Mouse (Mus musculus): ENCODE data around the gene Adamts5. TPM values are rescaled to one million over a fixed set of nuclear protein-coding genes. Genes with fewer than 3 reads are reported as not detected.

The Adamts5 gene
- polyA plus RNA-seq (2016; fragmentation: Nextera tagmentation; extraction: Ambion mirVana) = 1.1 and 1.7 TPM in 2 replicates

DNA sequence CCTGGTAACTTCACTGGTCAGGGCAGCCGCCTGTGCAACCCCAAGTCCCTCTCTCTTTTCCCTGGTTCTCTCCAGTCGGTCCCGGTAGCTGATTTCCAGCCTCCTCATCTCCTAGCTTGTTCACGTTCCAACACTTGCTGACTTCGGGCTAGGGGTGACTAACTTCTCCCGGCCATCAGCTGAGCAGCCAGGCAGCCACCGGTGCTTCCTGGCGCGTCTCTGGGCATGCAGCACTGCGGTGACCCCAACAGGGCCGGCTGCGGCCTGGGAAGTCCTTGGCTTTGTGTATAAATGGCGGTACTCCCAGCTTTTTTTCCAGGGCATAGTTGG is at the start of gene Adamts5:
Adamts5 (minus strand) TSS at position 248 of the 330 bp plus-strand sequence.
- WGBS = 5% methylated on average over 13 of the region's 13 CpGs
- H3K27me3 ChIP-seq (ENCODE audit: insufficient read depth, poor library complexity, severe bottlenecking) = peaks cover 23% of the 10 kb centered on the region
- no peak for DNase-seq (ENCODE audit: low spot score)
- H3K9me3 ChIP-seq = no peaks in the 10 kb centered on the region
- no peaks in the 10 kb centered on the region for H3K36me3 ChIP-seq
- H3K4me3 ChIP-seq = peak within 1 kb of the TSS; percentile 71
- peaks cover 15% of the 10 kb centered on the region for H3K4me1 ChIP-seq
- peak within 1 kb of the TSS; percentile 80 for H3K27ac ChIP-seq

GRCm38 (mm10) chr16:85950356-85950755 is 48.7 kb upstream of the Adamts5 start:
- H3K27me3 ChIP-seq (ENCODE audit: insufficient read depth, poor library complexity, severe bottlenecking) = no peaks in the 10 kb centered on the region
- H3K4me1 ChIP-seq = no peaks in the 10 kb centered on the region
- WGBS = 73% methylated on average over 2 of the region's 2 CpGs
- no peak overlapping the region for H3K27ac ChIP-seq
- H3K9me3 ChIP-seq = no peaks in the 10 kb centered on the region
- H3K36me3 ChIP-seq = no peaks in the 10 kb centered on the region
- H3K4me3 ChIP-seq = no peak overlapping the region
- DNase-seq (ENCODE audit: low spot score) = no peak

GRCm38 (mm10) chr16:85926004-85926403 is 24.4 kb upstream of the Adamts5 start:
- no peak overlapping the region for H3K27ac ChIP-seq
- H3K9me3 ChIP-seq = no peaks in the 10 kb centered on the region
- H3K4me3 ChIP-seq = no peak overlapping the region
- no peaks in the 10 kb centered on the region for H3K4me1 ChIP-seq
- WGBS = 88% methylated on average over 5 of the region's 5 CpGs
- DNase-seq (ENCODE audit: low spot score) = no peak
- H3K36me3 ChIP-seq = no peaks in the 10 kb centered on the region
- no peaks in the 10 kb centered on the region for H3K27me3 ChIP-seq (ENCODE audit: insufficient read depth, poor library complexity, severe bottlenecking)

- H3K27ac ChIP-seq = no peak overlapping the region
- no peaks in the 10 kb centered on the region for H3K4me1 ChIP-seq
- no peaks in the 10 kb centered on the region for H3K36me3 ChIP-seq
- WGBS = 67% methylated on average over 1 of the region's 1 CpGs
- DNase-seq (ENCODE audit: low spot score) = no peak
- H3K27me3 ChIP-seq (ENCODE audit: insufficient read depth, poor library complexity, severe bottlenecking) = no peaks in the 10 kb centered on the region
- no peak overlapping the region for H3K4me3 ChIP-seq
- no peaks in the 10 kb centered on the region for H3K9me3 ChIP-seq
Measured at GRCm38 (mm10) chr16:85922454-85922853, 20.8 kb upstream of the Adamts5 start.

- DNase-seq (ENCODE audit: low spot score) = no peak
- Histone ChIP-seq H3K4me1 (no peaks in the 10 kb centered on the region), H3K36me3 (no peaks in the 10 kb centered on the region), H3K4me3 (no peak overlapping the region), H3K9me3 (no peaks in the 10 kb centered on the region), H3K27me3 (ENCODE audit: insufficient read depth, poor library complexity, severe bottlenecking) (no peaks in the 10 kb centered on the region), H3K27ac (no peak overlapping the region)
- WGBS = 81% methylated on average over 4 of the region's 4 CpGs
Measured at GRCm38 (mm10) chr16:85920122-85920521, 18.5 kb upstream of the Adamts5 start.

DNA sequence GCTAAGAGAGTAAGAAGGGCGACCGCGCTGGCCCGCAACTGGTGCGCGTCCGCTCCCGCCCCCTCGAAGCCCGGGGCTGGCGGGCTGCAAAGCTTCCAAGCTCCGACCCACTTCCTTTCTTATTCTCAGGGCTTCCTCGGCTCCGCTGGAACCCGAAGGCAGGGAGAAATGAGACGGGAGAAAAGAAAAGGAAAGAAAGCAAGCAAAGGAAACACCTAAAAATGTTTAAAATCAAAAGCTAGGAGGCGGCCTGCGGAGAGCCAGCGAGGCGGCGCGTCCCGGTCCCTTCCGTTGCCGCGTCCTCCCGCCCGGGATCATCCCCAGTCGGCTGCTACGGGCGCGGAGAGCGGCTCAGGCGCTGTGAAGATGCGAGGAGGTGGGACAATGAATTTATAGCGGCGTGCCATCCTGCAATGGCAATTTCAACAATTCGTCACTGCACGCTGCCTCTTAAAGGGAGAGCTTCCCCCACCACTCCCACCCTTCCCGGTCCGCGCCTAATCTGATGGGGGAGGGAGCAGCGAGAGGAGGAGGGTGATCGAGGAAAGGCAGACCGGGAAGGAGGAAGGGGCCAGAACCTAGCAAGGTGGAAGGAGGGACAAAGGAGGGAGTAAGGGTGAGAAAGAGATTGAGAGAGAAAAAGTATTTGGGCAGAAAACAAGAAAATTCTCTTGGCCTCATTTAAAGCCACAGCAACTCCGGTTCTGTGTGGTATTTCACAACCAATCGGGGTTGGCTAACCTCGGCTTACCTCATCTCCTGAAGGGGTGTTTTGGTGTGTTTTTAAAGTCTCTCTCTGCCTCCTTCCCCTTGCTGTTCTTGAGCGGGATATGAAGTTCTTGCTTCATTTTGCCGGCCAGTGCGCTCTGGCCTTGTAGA is 687 bp downstream of the Adamts5 start:
- Histone ChIP-seq H3K4me3 (peak overlapping the region; percentile 71), H3K27ac (peak overlapping the region; percentile 80), H3K27me3 (ENCODE audit: insufficient read depth, poor library complexity, severe bottlenecking) (peaks cover 23% of the 10 kb centered on the region), H3K4me1 (peaks cover 15% of the 10 kb centered on the region), H3K9me3 (no peaks in the 10 kb centered on the region), H3K36me3 (no peaks in the 10 kb centered on the region)
- WGBS = under 1% methylated on average over 51 of the region's 51 CpGs
- DNase-seq (ENCODE audit: low spot score) = peak; percentile 78

DNA sequence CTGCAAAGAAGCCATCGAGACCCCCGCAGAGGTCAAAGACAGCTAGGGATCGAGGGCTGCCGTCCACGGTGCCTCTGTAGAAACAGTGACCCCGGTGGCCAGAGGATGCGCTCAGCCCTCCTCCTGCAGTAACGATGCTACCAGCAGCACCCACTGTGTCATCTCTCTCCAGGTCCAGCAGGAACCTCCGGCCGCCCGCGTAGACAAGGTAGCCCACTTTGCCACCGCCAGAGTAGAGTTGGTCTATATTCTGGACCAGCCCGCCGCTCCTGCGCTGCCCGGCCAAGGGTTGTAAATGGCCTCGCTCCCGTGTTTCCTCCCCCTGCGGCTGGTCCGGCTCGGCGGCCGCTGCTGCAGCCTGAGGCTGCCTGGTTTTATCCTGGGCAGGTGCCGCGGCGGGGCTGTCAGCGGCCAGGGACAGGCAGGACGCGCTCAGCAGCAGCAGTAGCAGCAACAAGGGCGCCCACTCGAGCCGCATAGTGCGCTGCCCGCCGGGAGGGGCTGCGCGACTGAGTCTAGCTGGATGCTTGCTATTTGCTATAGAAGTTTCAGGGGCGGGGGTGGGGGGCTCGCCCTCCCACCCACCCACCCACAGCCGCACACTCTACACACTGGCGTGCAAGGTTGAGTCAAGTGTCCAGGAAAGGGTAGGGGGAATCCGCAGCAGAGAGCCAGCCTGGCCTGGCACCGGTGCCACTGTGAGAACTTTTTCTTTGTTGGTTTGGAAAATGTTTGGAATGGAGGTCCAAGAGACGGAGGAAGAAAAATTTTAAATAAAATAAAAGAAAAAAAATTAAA is 1.6 kb downstream of the Adamts5 start:
- peak; percentile 79 for DNase-seq (ENCODE audit: low spot score)
- Histone ChIP-seq H3K27me3 (ENCODE audit: insufficient read depth, poor library complexity, severe bottlenecking) (peaks cover 23% of the 10 kb centered on the region), H3K9me3 (no peaks in the 10 kb centered on the region), H3K4me3 (peak overlapping the region; percentile 71), H3K27ac (peak overlapping the region; percentile 80), H3K36me3 (no peaks in the 10 kb centered on the region), H3K4me1 (peaks cover 15% of the 10 kb centered on the region)
- WGBS = 1% methylated on average over 45 of the region's 45 CpGs

- Histone ChIP-seq H3K27me3 (ENCODE audit: insufficient read depth, poor library complexity, severe bottlenecking) (peaks cover 23% of the 10 kb centered on the region), H3K4me1 (peaks cover 15% of the 10 kb centered on the region), H3K4me3 (peak overlapping the region; percentile 71), H3K9me3 (no peaks in the 10 kb centered on the region), H3K36me3 (no peaks in the 10 kb centered on the region), H3K27ac (0 out of 2 replicates have a peak overlapping the region, but pooled peaks have one; percentile 80)
- peak; percentile 77 for DNase-seq (ENCODE audit: low spot score)
- 17% methylated on average over 25 of the region's 25 CpGs for WGBS
Measured at GRCm38 (mm10) chr16:85899301-85899721, 2.3 kb downstream of the Adamts5 start.

DNA sequence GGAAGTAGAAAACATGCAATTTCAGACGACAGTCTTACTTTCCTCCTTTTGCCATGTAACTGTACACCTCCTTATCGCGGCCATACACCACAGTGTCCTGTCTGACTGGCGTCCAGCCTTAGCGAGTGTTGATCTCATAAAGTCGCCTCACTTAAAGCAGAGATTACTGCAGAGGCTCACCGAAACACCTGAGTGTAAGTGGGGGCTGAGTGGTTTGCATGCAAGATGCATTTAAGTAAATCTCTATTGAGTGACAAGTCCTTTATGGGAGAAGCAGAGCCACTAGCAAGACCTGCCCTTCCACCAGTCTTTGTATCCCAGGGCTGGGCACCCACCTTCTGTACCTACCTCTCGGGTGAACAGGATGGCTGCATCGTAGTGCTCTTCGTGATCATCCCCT is 2.8 kb downstream of the Adamts5 start:
- no peak overlapping the region for H3K27ac ChIP-seq
- no peak for DNase-seq (ENCODE audit: low spot score)
- peak overlapping the region; percentile 71 for H3K4me3 ChIP-seq
- H3K4me1 ChIP-seq = peaks cover 15% of the 10 kb centered on the region
- no peaks in the 10 kb centered on the region for H3K36me3 ChIP-seq
- peaks cover 23% of the 10 kb centered on the region for H3K27me3 ChIP-seq (ENCODE audit: insufficient read depth, poor library complexity, severe bottlenecking)
- 62% methylated on average over 10 of the region's 10 CpGs for WGBS
- H3K9me3 ChIP-seq = no peaks in the 10 kb centered on the region

DNA sequence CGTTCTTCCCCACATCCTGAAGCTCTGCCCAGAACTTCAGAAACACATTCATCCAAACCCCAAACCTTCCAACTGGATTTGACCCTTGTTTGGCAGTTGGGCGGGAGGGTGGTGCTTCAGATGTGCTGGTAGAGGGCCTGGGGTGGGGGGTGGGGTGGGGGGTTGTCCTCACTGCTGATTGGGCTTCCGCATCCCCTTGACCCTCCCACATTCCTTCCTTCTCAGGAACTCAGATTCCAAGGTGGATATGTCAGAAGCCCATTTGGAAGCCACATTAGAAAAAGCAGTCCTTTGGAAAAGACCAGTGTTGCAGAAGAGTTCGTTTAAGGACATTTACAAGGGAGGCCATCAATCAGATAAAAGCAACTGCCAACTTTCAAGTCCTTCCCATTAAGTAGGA is 3.2 kb downstream of the Adamts5 start:
- Histone ChIP-seq H3K9me3 (no peaks in the 10 kb centered on the region), H3K27me3 (ENCODE audit: insufficient read depth, poor library complexity, severe bottlenecking) (peaks cover 23% of the 10 kb centered on the region), H3K4me1 (peaks cover 15% of the 10 kb centered on the region), H3K36me3 (no peaks in the 10 kb centered on the region), H3K4me3 (no peak overlapping the region), H3K27ac (no peak overlapping the region)
- 69% methylated on average over 4 of the region's 4 CpGs for WGBS
- DNase-seq (ENCODE audit: low spot score) = no peak

DNA sequence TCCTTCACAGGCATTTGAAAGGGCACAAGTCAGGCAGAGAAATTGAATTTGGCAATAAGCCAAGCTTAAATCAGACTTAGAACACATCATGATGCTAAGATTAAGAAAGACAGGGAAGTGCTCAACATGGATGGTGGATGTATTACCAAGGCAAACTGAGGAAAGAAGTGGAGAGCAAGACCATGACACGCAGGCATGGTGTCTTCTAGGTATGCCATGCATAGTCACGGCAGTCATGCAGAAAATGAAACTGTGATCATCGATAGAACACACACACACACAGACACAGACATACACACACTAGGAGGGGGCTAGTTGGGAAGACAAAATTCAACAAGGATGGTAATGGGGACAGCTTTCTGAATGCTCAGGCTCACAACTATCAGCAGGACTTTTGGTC is 3.8 kb downstream of the Adamts5 start:
- no peak for DNase-seq (ENCODE audit: low spot score)
- Histone ChIP-seq H3K36me3 (no peaks in the 10 kb centered on the region), H3K27me3 (ENCODE audit: insufficient read depth, poor library complexity, severe bottlenecking) (peaks cover 23% of the 10 kb centered on the region), H3K27ac (no peak overlapping the region), H3K9me3 (no peaks in the 10 kb centered on the region), H3K4me1 (peaks cover 15% of the 10 kb centered on the region), H3K4me3 (no peak overlapping the region)
- WGBS = 88% methylated on average over 3 of the region's 3 CpGs

DNA sequence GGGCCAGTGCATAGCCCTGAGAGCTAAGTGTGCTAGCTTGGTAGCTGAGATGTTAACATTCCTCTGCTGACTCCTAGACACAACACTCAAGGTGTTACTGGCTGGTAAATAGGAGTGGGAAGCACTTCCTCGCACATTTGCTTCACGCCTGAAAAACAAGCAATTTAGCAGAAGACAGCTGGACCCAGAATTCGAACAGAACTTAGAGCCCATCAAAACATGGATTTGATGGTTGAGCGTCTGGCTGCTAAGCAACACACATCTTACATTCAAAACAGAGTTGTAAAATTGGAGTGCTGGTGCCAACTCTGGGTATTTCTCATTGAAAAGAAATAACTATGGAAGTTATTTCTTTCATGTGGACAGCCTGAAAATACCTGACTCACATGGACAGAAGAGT is 5.7 kb downstream of the Adamts5 start:
- no peaks in the 10 kb centered on the region for H3K36me3 ChIP-seq
- no peak overlapping the region for H3K27ac ChIP-seq
- no peak overlapping the region for H3K4me3 ChIP-seq
- DNase-seq (ENCODE audit: low spot score) = no peak
- H3K9me3 ChIP-seq = no peaks in the 10 kb centered on the region
- peaks cover 11% of the 10 kb centered on the region for H3K4me1 ChIP-seq
- H3K27me3 ChIP-seq (ENCODE audit: insufficient read depth, poor library complexity, severe bottlenecking) = 0 out of 2 replicates have a peak, but pooled peaks cover 10% of the 10 kb centered on the region
- WGBS = 82% methylated on average over 4 of the region's 4 CpGs

GRCm38 (mm10) chr16:85889778-85890177 is 11.8 kb downstream of the Adamts5 start:
- no peak for DNase-seq (ENCODE audit: low spot score)
- Histone ChIP-seq H3K27me3 (ENCODE audit: insufficient read depth, poor library complexity, severe bottlenecking) (no peaks in the 10 kb centered on the region), H3K4me3 (no peak overlapping the region), H3K9me3 (no peaks in the 10 kb centered on the region), H3K27ac (no peak overlapping the region), H3K4me1 (no peaks in the 10 kb centered on the region), H3K36me3 (no peaks in the 10 kb centered on the region)
- 61% methylated on average over 5 of the region's 5 CpGs for WGBS
